Mouse (Mus musculus) midbrain, embryonic 13.5 days (tissue): ENCODE measurements around the gene Ccdc121. TPM values are rescaled to one million over a fixed set of nuclear protein-coding genes. Genes with fewer than 3 reads are reported as not detected.

Experiments used
- ATAC-seq: fragments of 200-750 bp; cut with Nextera tagmentation; 2 replicates; pipeline ENCODE4 v1.8.0; 2017; ENCODE audit warnings: mild to moderate bottlenecking, moderate TSS enrichment, moderate library complexity
- H3K27ac ChIP-seq: fragments of 300-500 bp; sonication (generic); 2 replicates; pipeline ENCODE4 v1.5.1; 2015; ENCODE audit warnings: inconsistent platforms, mild to moderate bottlenecking, moderate library complexity
- H3K27me3 ChIP-seq: fragments of 300-500 bp; sonication (generic); 2 replicates; pipeline ENCODE4 v1.6.1; 2015; ENCODE audit warnings: mild to moderate bottlenecking, inconsistent platforms
- H3K36me3 ChIP-seq: fragments of 300-500 bp; sonication (generic); 2 replicates; pipeline ENCODE4 v1.6.1; 2015; ENCODE audit warnings: mild to moderate bottlenecking, inconsistent platforms
- H3K4me1 ChIP-seq: fragments of 300-500 bp; sonication (generic); replicated peaks from 2 replicates; pipeline ENCODE4 v1.6.1; 2015; ENCODE audit warnings: inconsistent platforms
- H3K4me2 ChIP-seq: fragments of 300-500 bp; sonication (generic); replicated peaks from 2 replicates; pipeline ENCODE4 v1.6.1; 2015; ENCODE audit warnings: moderate library complexity, mild to moderate bottlenecking, inconsistent platforms
- H3K4me3 ChIP-seq: fragments of 300-500 bp; sonication (generic); replicated peaks from 2 replicates; pipeline ENCODE4 v1.5.1; 2015; ENCODE audit warnings: mild to moderate bottlenecking, inconsistent platforms
- H3K9ac ChIP-seq: fragments of 300-500 bp; sonication (generic); replicated peaks from 2 replicates; pipeline ENCODE4 v1.6.1; 2015; ENCODE audit warnings: mild to moderate bottlenecking, inconsistent platforms
- H3K9me3 ChIP-seq: fragments of 300-500 bp; sonication (generic); 2 replicates; pipeline ENCODE4 v1.6.1; 2016; ENCODE audit warnings: mild to moderate bottlenecking, inconsistent platforms
- WGBS: fragments of 180-500 bp; shearing (Covaris S2); methylation state at CpG from one replicate; pipeline ENCODE4 v1.1.7; 2015; 5-methylcytosine and 5-hydroxymethylcytosine counted together
- polyA plus RNA-seq: library from polyadenylated mRNA; unstranded; fragments of >200 nt; fragmentation: Nextera tagmentation; extraction: Ambion mirVana; gene quantifications from 2 replicates; pipeline ENCODE4 v1.2.1, GENCODE M21; 2015

The Ccdc121 gene
- polyA plus RNA-seq: not detected in 2 replicates

- no peak within 1 kb of the TSS for H3K4me2 ChIP-seq
- H3K4me1 ChIP-seq: no peaks in the 10 kb centered on the region
- no peaks in the 10 kb centered on the region for H3K36me3 ChIP-seq
- ATAC-seq: no peak
- no peak within 1 kb of the TSS for H3K4me3 ChIP-seq
- no peaks in the 10 kb centered on the region for H3K9me3 ChIP-seq
- H3K9ac ChIP-seq: no peak within 1 kb of the TSS
- 69% methylated on average over 4 of the region's 4 CpGs for WGBS
- H3K27ac ChIP-seq: no peak within 1 kb of the TSS
- H3K27me3 ChIP-seq: no peaks in the 10 kb centered on the region
Measured at GRCm38 (mm10) chr1:181511307-181511706, at the start of gene Ccdc121. TSS of gene Ccdc121 (minus strand) at chr1:181511451.

GRCm38 (mm10) chr1:181560325-181560724 lies 49.1 kb upstream of the Ccdc121 start:
- no peak overlapping the region for H3K4me3 ChIP-seq
- no peaks in the 10 kb centered on the region for H3K9me3 ChIP-seq
- no peak overlapping the region for H3K27ac ChIP-seq
- no peak overlapping the region for H3K9ac ChIP-seq
- H3K4me2 ChIP-seq: no peak overlapping the region
- H3K36me3 ChIP-seq: no peaks in the 10 kb centered on the region
- no peaks in the 10 kb centered on the region for H3K27me3 ChIP-seq
- no peak for ATAC-seq
- H3K4me1 ChIP-seq: peaks cover 14% of the 10 kb centered on the region; the same call in 1 of the 2 replicates
- WGBS: 83% methylated on average over 6 of the region's 6 CpGs

GRCm38 (mm10) chr1:181559655-181560054 lies 48.4 kb upstream of the Ccdc121 start:
- H3K9ac ChIP-seq: no peak overlapping the region
- H3K4me2 ChIP-seq: no peak overlapping the region
- WGBS: 72% methylated on average over 10 of the region's 10 CpGs
- H3K36me3 ChIP-seq: no peaks in the 10 kb centered on the region
- H3K27me3 ChIP-seq: no peaks in the 10 kb centered on the region
- H3K4me3 ChIP-seq: no peak overlapping the region
- peaks cover 14% of the 10 kb centered on the region; the same call in 1 of the 2 replicates for H3K4me1 ChIP-seq
- H3K27ac ChIP-seq: no peak overlapping the region
- no peaks in the 10 kb centered on the region for H3K9me3 ChIP-seq
- no peak for ATAC-seq

- Histone ChIP-seq H3K36me3 (no peaks in the 10 kb centered on the region), H3K4me2 (no peak overlapping the region), H3K9me3 (no peaks in the 10 kb centered on the region), H3K27ac (no peak overlapping the region), H3K4me1 (peaks cover 15% of the 10 kb centered on the region), H3K9ac (no peak overlapping the region), H3K4me3 (no peak overlapping the region), H3K27me3 (no peaks in the 10 kb centered on the region)
- no peak for ATAC-seq
- 89% methylated on average over 5 of the region's 5 CpGs for WGBS
Measured at GRCm38 (mm10) chr1:181555475-181555874, 44.2 kb upstream of the Ccdc121 start.

GRCm38 (mm10) chr1:181552533-181553410 lies 41.5 kb upstream of the Ccdc121 start:
- Histone ChIP-seq H3K36me3 (no peaks in the 10 kb centered on the region), H3K4me1 (peaks cover 15% of the 10 kb centered on the region), H3K9me3 (no peaks in the 10 kb centered on the region), H3K27me3 (no peaks in the 10 kb centered on the region), H3K9ac (no peak overlapping the region), H3K4me2 (no peak overlapping the region), H3K4me3 (no peak overlapping the region), H3K27ac (no peak overlapping the region)
- peak; percentile 62; the same call in 1 of the 2 replicates for ATAC-seq
- 42% methylated on average over 10 of the region's 10 CpGs for WGBS

GRCm38 (mm10) chr1:181550826-181551225 lies 39.6 kb upstream of the Ccdc121 start:
- no peak overlapping the region for H3K4me2 ChIP-seq
- H3K9ac ChIP-seq: no peak overlapping the region
- peaks cover 15% of the 10 kb centered on the region for H3K4me1 ChIP-seq
- no peak overlapping the region for H3K27ac ChIP-seq
- H3K9me3 ChIP-seq: no peaks in the 10 kb centered on the region
- ATAC-seq: no peak
- 71% methylated on average over 5 of the region's 5 CpGs for WGBS
- no peaks in the 10 kb centered on the region for H3K36me3 ChIP-seq
- no peaks in the 10 kb centered on the region for H3K27me3 ChIP-seq
- H3K4me3 ChIP-seq: no peak overlapping the region

- Histone ChIP-seq H3K36me3 (no peaks in the 10 kb centered on the region), H3K4me2 (no peak overlapping the region), H3K9ac (no peak overlapping the region), H3K4me1 (peaks cover 15% of the 10 kb centered on the region), H3K4me3 (no peak overlapping the region), H3K27me3 (no peaks in the 10 kb centered on the region), H3K27ac (no peak overlapping the region), H3K9me3 (no peaks in the 10 kb centered on the region)
- ATAC-seq: no peak
- WGBS: 93% methylated on average over 8 of the region's 8 CpGs
Measured at GRCm38 (mm10) chr1:181549987-181550386, 38.7 kb upstream of the Ccdc121 start.

GRCm38 (mm10) chr1:181545044-181545772 lies 34.0 kb upstream of the Ccdc121 start:
- Histone ChIP-seq H3K36me3 (no peaks in the 10 kb centered on the region), H3K9me3 (no peaks in the 10 kb centered on the region), H3K27me3 (no peaks in the 10 kb centered on the region), H3K9ac (no peak overlapping the region), H3K4me3 (no peak overlapping the region), H3K27ac (no peak overlapping the region), H3K4me2 (peak overlapping the region; percentile 43), H3K4me1 (no peaks in the 10 kb centered on the region)
- peak; percentile 92 for ATAC-seq
- WGBS: 28% methylated on average over 23 of the region's 23 CpGs

GRCm38 (mm10) chr1:181543711-181544383 lies 32.6 kb upstream of the Ccdc121 start:
- WGBS: 71% methylated on average over 5 of the region's 5 CpGs
- Histone ChIP-seq H3K36me3 (no peaks in the 10 kb centered on the region), H3K4me1 (no peaks in the 10 kb centered on the region), H3K27ac (no peak overlapping the region), H3K4me2 (no peak overlapping the region), H3K27me3 (no peaks in the 10 kb centered on the region), H3K9ac (no peak overlapping the region), H3K4me3 (no peak overlapping the region), H3K9me3 (no peaks in the 10 kb centered on the region)
- no peak for ATAC-seq

- H3K4me3 ChIP-seq: no peak overlapping the region
- no peaks in the 10 kb centered on the region for H3K27me3 ChIP-seq
- WGBS: 77% methylated on average over 22 of the region's 22 CpGs
- no peak overlapping the region for H3K4me2 ChIP-seq
- no peaks in the 10 kb centered on the region for H3K36me3 ChIP-seq
- H3K9ac ChIP-seq: no peak overlapping the region
- peaks cover 4% of the 10 kb centered on the region; the same call in 1 of the 2 replicates for H3K4me1 ChIP-seq
- H3K27ac ChIP-seq: no peak overlapping the region
- no peaks in the 10 kb centered on the region for H3K9me3 ChIP-seq
- no peak for ATAC-seq
Measured at GRCm38 (mm10) chr1:181539846-181540769, 28.9 kb upstream of the Ccdc121 start.
